ENCODE assay signal across 26 mouse cellular contexts in genomic region chr9:15909397-15910113, GRCm38 (mm10). TPM values are rescaled to one million over a fixed set of nuclear protein-coding genes. Genes with fewer than 3 reads are reported as not detected.
"Had no signal": no experiment of that assay in that cellular context is flagged by ENCODE, and none has a peak within 500 bp of the region (broad histone marks: within the 10 kb centered on the region; RNA-seq: fewer than 3 reads in every experiment).

No protein-coding gene starts in this region.

- H3K36me3 ChIP-seq: limb, embryonic 10.5 days; limb, embryonic 13.5 days; liver, embryonic 12.5 days; liver, embryonic 15.5 days; lung, embryonic 15.5 days; neural tube, embryonic 12.5 days; neural tube, embryonic 15.5 days had no signal

- H3K9me3 ChIP-seq: limb, embryonic 10.5 days; limb, embryonic 13.5 days; liver, embryonic 12.5 days; liver, embryonic 15.5 days; lung, embryonic 15.5 days; midbrain, embryonic 12.5 days; midbrain, embryonic 15.5 days; neural tube, embryonic 12.5 days; neural tube, embryonic 15.5 days had no signal

- H3K4me1 ChIP-seq: limb, embryonic 10.5 days; limb, embryonic 13.5 days; liver, embryonic 12.5 days; liver, embryonic 15.5 days; lung, embryonic 15.5 days; neural tube, embryonic 12.5 days; neural tube, embryonic 15.5 days had no signal

- H3K4me3 ChIP-seq: limb, embryonic 10.5 days; limb, embryonic 13.5 days; liver, embryonic 12.5 days; liver, embryonic 15.5 days; lung, embryonic 15.5 days; midbrain, embryonic 12.5 days; midbrain, embryonic 15.5 days; neural tube, embryonic 12.5 days; neural tube, embryonic 15.5 days had no signal

- ATAC-seq: liver, embryonic 12.5 days; midbrain, embryonic 15.5 days had no signal

- H3K27me3 ChIP-seq: limb, embryonic 13.5 days; liver, embryonic 12.5 days; liver, embryonic 15.5 days; lung, embryonic 15.5 days; midbrain, embryonic 12.5 days; midbrain, embryonic 15.5 days; neural tube, embryonic 12.5 days; neural tube, embryonic 15.5 days had no signal

- H3K9ac ChIP-seq: limb, embryonic 13.5 days; liver, embryonic 12.5 days; liver, embryonic 15.5 days; lung, embryonic 15.5 days; midbrain, embryonic 12.5 days; midbrain, embryonic 15.5 days; neural tube, embryonic 12.5 days; neural tube, embryonic 15.5 days had no signal

- H3K27ac ChIP-seq: limb, embryonic 10.5 days; limb, embryonic 13.5 days; liver, embryonic 12.5 days; liver, embryonic 15.5 days; lung, embryonic 15.5 days; macrophage; midbrain, embryonic 12.5 days; midbrain, embryonic 15.5 days; neural tube, embryonic 12.5 days; neural tube, embryonic 15.5 days; stomach, postnatal 0 days had no signal

- DNase-seq: kidney, adult 9 months; kidney, postnatal 14 days; kidney, postnatal 4 days; layer of hippocampus, adult 9-11 months; liver; lung, adult 18-20 months; lung, postnatal 10 days; right cerebral cortex, adult 18-20 months; right cerebral cortex, postnatal 14 days; right cerebral cortex, postnatal 4 days; thymus, adult 18-20 months; thymus, postnatal 36 days had no signal

- H3K4me2 ChIP-seq: limb, embryonic 13.5 days; liver, embryonic 12.5 days; liver, embryonic 15.5 days; lung, embryonic 15.5 days; midbrain, embryonic 12.5 days; midbrain, embryonic 15.5 days; neural tube, embryonic 12.5 days; neural tube, embryonic 15.5 days had no signal

RNA-seq across cellular contexts. Expression of gene Mtnr1b, which starts 35.2 kb away (rescaled TPM):
- polyA plus RNA-seq: kidney, embryonic 16.5 days; limb, embryonic 10.5 days; limb, embryonic 13.5 days; liver, embryonic 12.5 days; liver, embryonic 15.5 days; lung, embryonic 15.5 days; macrophage; midbrain, embryonic 12.5 days; midbrain, embryonic 15.5 days; neural tube, embryonic 12.5 days; neural tube, embryonic 15.5 days; stomach, embryonic 14.5 days; stomach, postnatal 0 days; urinary bladder, adult 2 months had no signal
